Mouse (Mus musculus): ENCODE measurements at regions not wholly inside any gene's neighbourhood (a gene's known extent, or its start where the extent isn't known, plus 50 kb on each side); places are given as distances from the start of the nearest gene placed in this dataset.

GRCm38 (mm10) chr8:35204971-35205370, 560.6 kb upstream of the Gm19410 start:
- Histone ChIP-seq H3K27ac (ENCODE audit: low read depth, low read length) (no peak overlapping the region), H3K27me3 (ENCODE audit: control insufficient read depth, insufficient read depth, low read length) (no peaks in the 10 kb centered on the region), H3K4me1 (ENCODE audit: control insufficient read depth, insufficient read depth, low read length) (peaks cover 32% of the 10 kb centered on the region), H3K9ac (ENCODE audit: low read depth, low read length) (0 out of 2 replicates have a peak overlapping the region, but pooled peaks have one; percentile 39), H3K9me3 (replicated peaks; ENCODE audit: control insufficient read depth, low read length) (no peaks in the 10 kb centered on the region), H3K4me3 (ENCODE audit: low read depth, low read length) (no peak overlapping the region; the same call in 1 of the 2 replicates), H3K36me3 (ENCODE audit: control insufficient read depth, insufficient read depth, low read length) (no peaks in the 10 kb centered on the region), H3K4me2 (peak overlapping the region; percentile 58)
- ATAC-seq (replicated peaks; ENCODE audit: insufficient number of reproducible peaks, low FRiP score, low TSS enrichment), result no peak
- 49% methylated on average over 15 of the region's 15 CpGs for WGBS (ENCODE audit: insufficient replicate concordance)

GRCm38 (mm10) chr8:35205536-35205935, 560.1 kb upstream of the Gm19410 start:
- ATAC-seq (replicated peaks; ENCODE audit: insufficient number of reproducible peaks, low FRiP score, low TSS enrichment), result no peak
- H3K36me3 ChIP-seq (ENCODE audit: control insufficient read depth, insufficient read depth, low read length), result no peaks in the 10 kb centered on the region
- H3K4me3 ChIP-seq (ENCODE audit: low read depth, low read length), result peak overlapping the region; percentile 14
- H3K4me2 ChIP-seq, result peak overlapping the region; percentile 58
- peak overlapping the region; percentile 60 for H3K9ac ChIP-seq (ENCODE audit: low read depth, low read length)
- WGBS (ENCODE audit: insufficient replicate concordance), result 7% methylated on average over 8 of the region's 8 CpGs
- H3K27me3 ChIP-seq (ENCODE audit: control insufficient read depth, insufficient read depth, low read length), result no peaks in the 10 kb centered on the region
- peaks cover 32% of the 10 kb centered on the region for H3K4me1 ChIP-seq (ENCODE audit: control insufficient read depth, insufficient read depth, low read length)
- H3K9me3 ChIP-seq (replicated peaks; ENCODE audit: control insufficient read depth, low read length), result no peaks in the 10 kb centered on the region
- H3K27ac ChIP-seq (ENCODE audit: low read depth, low read length), result peak overlapping the region; percentile 68; the same call in 1 of the 2 replicates

GRCm38 (mm10) chr8:35206271-35206670, 559.3 kb upstream of the Gm19410 start:
- ATAC-seq (replicated peaks; ENCODE audit: insufficient number of reproducible peaks, low FRiP score, low TSS enrichment), result no peak
- H3K4me2 ChIP-seq, result peak overlapping the region; percentile 58
- peak overlapping the region; percentile 68 for H3K27ac ChIP-seq (ENCODE audit: low read depth, low read length)
- no peaks in the 10 kb centered on the region for H3K27me3 ChIP-seq (ENCODE audit: control insufficient read depth, insufficient read depth, low read length)
- WGBS (ENCODE audit: insufficient replicate concordance), result 29% methylated on average over 6 of the region's 6 CpGs
- no peak overlapping the region for H3K9ac ChIP-seq (ENCODE audit: low read depth, low read length)
- H3K9me3 ChIP-seq (replicated peaks; ENCODE audit: control insufficient read depth, low read length), result no peaks in the 10 kb centered on the region
- H3K4me1 ChIP-seq (ENCODE audit: control insufficient read depth, insufficient read depth, low read length), result peaks cover 32% of the 10 kb centered on the region
- no peaks in the 10 kb centered on the region for H3K36me3 ChIP-seq (ENCODE audit: control insufficient read depth, insufficient read depth, low read length)
- H3K4me3 ChIP-seq (ENCODE audit: low read depth, low read length), result no peak overlapping the region

- H3K9me3 ChIP-seq (replicated peaks; ENCODE audit: control insufficient read depth, low read length), result no peaks in the 10 kb centered on the region
- peaks cover 32% of the 10 kb centered on the region for H3K4me1 ChIP-seq (ENCODE audit: control insufficient read depth, insufficient read depth, low read length)
- H3K36me3 ChIP-seq (ENCODE audit: control insufficient read depth, insufficient read depth, low read length), result no peaks in the 10 kb centered on the region
- H3K4me2 ChIP-seq, result no peak overlapping the region
- no peak for ATAC-seq (replicated peaks; ENCODE audit: insufficient number of reproducible peaks, low FRiP score, low TSS enrichment)
- H3K9ac ChIP-seq (ENCODE audit: low read depth, low read length), result no peak overlapping the region
- no peaks in the 10 kb centered on the region for H3K27me3 ChIP-seq (ENCODE audit: control insufficient read depth, insufficient read depth, low read length)
- H3K27ac ChIP-seq (ENCODE audit: low read depth, low read length), result no peak overlapping the region
- WGBS (ENCODE audit: insufficient replicate concordance), result 68% methylated on average over 5 of the region's 5 CpGs
- H3K4me3 ChIP-seq (ENCODE audit: low read depth, low read length), result no peak overlapping the region
Observed at GRCm38 (mm10) chr8:35208357-35208756, 557.2 kb upstream of the Gm19410 start.

GRCm38 (mm10) chr8:35211506-35212452, 553.8 kb upstream of the Gm19410 start:
- Histone ChIP-seq H3K9me3 (replicated peaks; ENCODE audit: control insufficient read depth, low read length) (no peaks in the 10 kb centered on the region), H3K9ac (ENCODE audit: low read depth, low read length) (no peak overlapping the region), H3K4me1 (ENCODE audit: control insufficient read depth, insufficient read depth, low read length) (peaks cover 15% of the 10 kb centered on the region), H3K4me3 (ENCODE audit: low read depth, low read length) (no peak overlapping the region), H3K36me3 (ENCODE audit: control insufficient read depth, insufficient read depth, low read length) (no peaks in the 10 kb centered on the region), H3K27ac (ENCODE audit: low read depth, low read length) (no peak overlapping the region), H3K4me2 (no peak overlapping the region), H3K27me3 (ENCODE audit: control insufficient read depth, insufficient read depth, low read length) (no peaks in the 10 kb centered on the region)
- WGBS (ENCODE audit: insufficient replicate concordance), result 41% methylated on average over 10 of the region's 10 CpGs
- no peak for ATAC-seq (replicated peaks; ENCODE audit: insufficient number of reproducible peaks, low FRiP score, low TSS enrichment)

GRCm38 (mm10) chr8:35213515-35213914, 552.1 kb upstream of the Gm19410 start:
- H3K9ac ChIP-seq (ENCODE audit: low read depth, low read length), result no peak overlapping the region
- 83% methylated on average over 3 of the region's 3 CpGs for WGBS (ENCODE audit: insufficient replicate concordance)

GRCm38 (mm10) chr8:35217604-35218003, 548.0 kb upstream of the Gm19410 start:
- 81% methylated on average over 11 of the region's 11 CpGs for WGBS (ENCODE audit: insufficient replicate concordance)
- no peak overlapping the region for H3K4me2 ChIP-seq
- no peaks in the 10 kb centered on the region for H3K9me3 ChIP-seq (replicated peaks; ENCODE audit: control insufficient read depth, low read length)
- H3K9ac ChIP-seq (ENCODE audit: low read depth, low read length), result no peak overlapping the region
- ATAC-seq (replicated peaks; ENCODE audit: insufficient number of reproducible peaks, low FRiP score, low TSS enrichment), result no peak
- no peak overlapping the region for H3K4me3 ChIP-seq (ENCODE audit: low read depth, low read length)
- H3K27ac ChIP-seq (ENCODE audit: low read depth, low read length), result no peak overlapping the region
- no peaks in the 10 kb centered on the region for H3K4me1 ChIP-seq (ENCODE audit: control insufficient read depth, insufficient read depth, low read length)
- H3K36me3 ChIP-seq (ENCODE audit: control insufficient read depth, insufficient read depth, low read length), result no peaks in the 10 kb centered on the region
- H3K27me3 ChIP-seq (ENCODE audit: control insufficient read depth, insufficient read depth, low read length), result no peaks in the 10 kb centered on the region

More at GRCm38 (mm10) chr8:35213515-35213914, 552.1 kb upstream of the Gm19410 start:
- no peaks in the 10 kb centered on the region for H3K4me1 ChIP-seq (ENCODE audit: control insufficient read depth, insufficient read depth, low read length)
- no peak overlapping the region for H3K4me2 ChIP-seq
- no peaks in the 10 kb centered on the region for H3K9me3 ChIP-seq (replicated peaks; ENCODE audit: control insufficient read depth, low read length)
- no peaks in the 10 kb centered on the region for H3K36me3 ChIP-seq (ENCODE audit: control insufficient read depth, insufficient read depth, low read length)
- H3K27ac ChIP-seq (ENCODE audit: low read depth, low read length), result no peak overlapping the region
- H3K27me3 ChIP-seq (ENCODE audit: control insufficient read depth, insufficient read depth, low read length), result no peaks in the 10 kb centered on the region
- no peak for ATAC-seq (replicated peaks; ENCODE audit: insufficient number of reproducible peaks, low FRiP score, low TSS enrichment)
- H3K4me3 ChIP-seq (ENCODE audit: low read depth, low read length), result no peak overlapping the region

- no peaks in the 10 kb centered on the region for H3K36me3 ChIP-seq (ENCODE audit: control insufficient read depth, insufficient read depth, low read length)
Observed at GRCm38 (mm10) chr8:35218327-35218726, 547.3 kb upstream of the Gm19410 start.

More at GRCm38 (mm10) chr8:35218327-35218726, 547.3 kb upstream of the Gm19410 start:
- Histone ChIP-seq H3K9ac (ENCODE audit: low read depth, low read length) (no peak overlapping the region), H3K9me3 (replicated peaks; ENCODE audit: control insufficient read depth, low read length) (no peaks in the 10 kb centered on the region), H3K27me3 (ENCODE audit: control insufficient read depth, insufficient read depth, low read length) (no peaks in the 10 kb centered on the region), H3K27ac (ENCODE audit: low read depth, low read length) (no peak overlapping the region), H3K4me3 (ENCODE audit: low read depth, low read length) (no peak overlapping the region), H3K4me2 (no peak overlapping the region), H3K4me1 (ENCODE audit: control insufficient read depth, insufficient read depth, low read length) (no peaks in the 10 kb centered on the region)
- ATAC-seq (replicated peaks; ENCODE audit: insufficient number of reproducible peaks, low FRiP score, low TSS enrichment), result no peak
- 59% methylated on average over 4 of the region's 4 CpGs for WGBS (ENCODE audit: insufficient replicate concordance)
